Mouse (Mus musculus): Measurements from ENCODE around the gene Crispld2.

GRCm38 (mm10) chr8:120057078-120057477, 64.8 kb downstream of the Crispld2 start:
- TF ChIP-seq CTCF (conservative IDR thresholded peaks at IDR 0.05; ENCODE audit: low read length) (no peak), NANOG (IDR thresholded peaks at IDR 0.05; ENCODE audit: borderline replicate concordance, low read length) (no peak)
